Mouse (Mus musculus): ENCODE results near the gene Sult1a1.
A peak's percentile ranks its signal among the peaks of the same experiment; 100 is the strongest.

Gene Sult1a1

GRCm38 (mm10) chr7:126663646-126664045 lies 12.6 kb downstream of the Sult1a1 start:
- peak; percentile 38 for DNase-seq (ENCODE audit: low spot score)

DNA sequence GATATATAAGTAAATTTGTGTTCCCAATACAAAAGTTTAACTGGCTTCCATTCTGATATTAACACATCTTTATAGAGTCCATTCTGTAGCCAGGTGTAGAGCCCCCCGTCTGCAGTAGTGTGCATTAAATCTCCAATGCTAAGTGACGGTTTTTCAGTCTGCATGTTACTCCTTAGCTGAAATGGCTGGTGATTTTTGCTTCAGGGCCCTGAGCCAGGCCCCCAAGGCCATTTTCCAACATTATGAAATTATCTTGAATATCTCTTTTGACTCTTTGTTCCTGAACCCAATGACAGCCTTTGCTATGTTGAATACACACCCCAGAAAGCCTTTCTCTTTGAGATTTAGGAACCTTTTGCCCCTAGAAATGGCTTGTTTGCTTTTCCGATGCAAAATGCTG lies 16.5 kb downstream of the Sult1a1 start:
- DNase-seq (ENCODE audit: low spot score), result no peak

DNA sequence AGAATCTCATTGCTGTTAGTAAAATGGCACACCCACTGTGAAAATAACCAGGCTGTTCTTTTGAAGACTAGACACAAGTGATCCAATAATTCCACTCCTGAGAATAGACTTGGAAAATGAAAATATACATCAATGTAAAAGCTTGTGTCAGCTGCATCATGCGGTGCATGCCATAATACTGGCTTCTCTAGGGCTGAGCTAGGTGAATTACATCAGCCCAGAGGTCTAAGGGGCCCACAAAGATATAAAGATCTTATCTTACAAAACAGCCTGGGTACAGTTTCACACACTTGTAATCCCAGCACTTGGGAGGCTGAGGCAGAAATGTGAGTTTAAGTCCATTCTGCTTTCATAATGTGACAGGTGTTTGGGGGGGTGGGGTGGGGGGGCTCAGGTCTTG lies 18.7 kb downstream of the Sult1a1 start:
- DNase-seq (ENCODE audit: low spot score), result no peak

DNA sequence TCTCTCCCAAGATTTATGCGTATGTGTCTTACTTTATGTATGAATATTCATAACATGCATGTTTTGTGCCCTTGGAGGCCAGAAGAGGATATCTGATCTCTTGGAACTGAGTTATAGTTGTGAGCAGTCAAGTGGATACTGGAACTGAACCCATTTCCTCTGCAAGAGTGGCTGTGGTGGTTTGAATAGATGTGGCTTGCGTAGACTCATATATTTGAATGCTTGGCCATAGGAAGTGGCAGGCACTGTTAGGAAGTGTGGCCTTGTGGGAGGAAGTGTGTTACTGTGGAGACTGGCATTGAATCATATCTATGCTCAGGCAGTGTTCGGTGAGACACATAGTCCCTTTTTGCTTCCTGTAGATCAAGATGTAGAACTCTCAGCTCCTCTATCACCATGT lies 20.5 kb downstream of the Sult1a1 start:
- no peak for DNase-seq (ENCODE audit: low spot score)

- DNase-seq (ENCODE audit: low spot score), result no peak
Measured at GRCm38 (mm10) chr7:126653991-126654390, 22.2 kb downstream of the Sult1a1 start.

DNA sequence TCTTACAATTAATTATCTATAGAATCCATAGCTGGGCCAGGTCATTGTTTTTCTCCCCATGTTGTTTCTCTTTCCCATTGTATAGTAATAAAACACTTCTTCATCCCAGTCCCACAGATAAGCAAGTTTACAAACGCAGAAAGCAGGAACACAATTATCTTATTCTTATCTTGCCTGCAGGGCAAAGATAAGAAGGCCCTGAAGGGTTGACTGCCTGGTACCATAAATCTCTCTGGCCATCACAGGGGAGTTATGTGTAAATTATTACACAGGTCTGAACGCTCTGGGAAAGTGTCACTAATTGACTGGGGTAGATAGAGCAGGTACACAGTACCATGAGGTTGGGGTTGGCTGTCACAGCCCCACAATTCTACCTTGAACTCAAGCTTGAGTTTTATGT lies 25.4 kb downstream of the Sult1a1 start:
- no peak for DNase-seq (ENCODE audit: low spot score)

GRCm38 (mm10) chr7:126649231-126650051 lies 26.8 kb downstream of the Sult1a1 start, which contains the start of gene Sgf29:
TSS of gene Sgf29 (plus strand) at chr7:126649309.
- peak; percentile 95 for DNase-seq (ENCODE audit: low spot score)

DNA sequence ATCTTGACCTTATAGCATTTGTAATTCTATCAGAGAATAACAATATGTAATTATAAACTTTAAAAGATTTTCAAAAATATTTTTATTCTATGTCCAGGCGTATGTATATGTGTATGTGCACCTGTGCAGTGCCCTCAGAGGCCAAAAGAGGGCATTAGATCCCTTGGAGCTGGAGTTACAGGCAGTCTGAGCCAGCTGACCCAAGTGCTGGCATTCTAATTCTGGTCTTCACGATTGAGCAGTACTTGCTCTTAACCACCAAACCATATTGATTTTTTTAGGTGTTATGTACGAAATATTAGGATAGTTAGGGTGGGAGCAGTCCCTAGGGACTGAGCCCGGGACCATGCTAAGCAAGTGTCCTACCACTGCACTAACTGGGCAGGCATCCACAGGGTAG lies 27.7 kb downstream of the Sult1a1 start:
- DNase-seq (ENCODE audit: low spot score), result no peak

- no peak for DNase-seq (ENCODE audit: low spot score)
Measured at GRCm38 (mm10) chr7:126645708-126646107, 30.5 kb downstream of the Sult1a1 start.

GRCm38 (mm10) chr7:126644914-126645313 lies 31.3 kb downstream of the Sult1a1 start:
- no peak for DNase-seq (ENCODE audit: low spot score)

- no peak for DNase-seq (ENCODE audit: low spot score)
Measured at GRCm38 (mm10) chr7:126644345-126644744, 31.9 kb downstream of the Sult1a1 start.

GRCm38 (mm10) chr7:126643244-126643617 lies 33.0 kb downstream of the Sult1a1 start:
- peak; percentile 55 for DNase-seq (ENCODE audit: low spot score)

DNA sequence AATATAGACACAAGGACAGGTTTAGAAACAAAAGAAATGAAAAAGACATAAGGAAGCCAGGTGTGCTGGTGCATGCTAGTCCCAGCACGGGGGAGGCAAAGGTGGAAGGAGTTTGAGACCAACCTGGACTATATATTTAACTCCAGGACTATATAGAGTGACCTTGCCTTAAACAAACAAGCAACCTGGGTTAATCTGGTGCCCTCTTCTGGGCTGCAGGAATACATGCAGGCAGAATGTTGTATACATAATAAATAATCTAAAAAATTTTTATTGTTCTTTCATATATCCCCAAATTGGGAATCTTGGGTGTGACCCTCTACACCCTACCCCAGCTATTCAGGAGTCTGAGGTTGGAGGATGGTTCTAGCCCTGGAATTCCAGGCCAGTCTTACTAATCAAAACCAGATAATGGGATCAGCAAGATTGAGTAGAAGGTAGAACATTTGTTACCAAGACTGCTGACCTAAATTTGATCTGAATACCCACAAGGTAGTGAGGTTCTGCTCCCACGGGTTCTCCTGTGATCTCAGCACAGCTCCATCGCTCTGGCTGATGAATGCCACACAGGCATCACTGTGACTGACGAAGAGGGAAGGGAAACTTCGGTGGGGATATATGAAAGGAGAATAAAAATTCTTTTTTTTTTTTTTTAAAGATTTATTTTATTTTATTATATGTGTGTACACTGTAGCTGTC lies 33.5 kb downstream of the Sult1a1 start:
- no peak for DNase-seq (ENCODE audit: low spot score)

DNA sequence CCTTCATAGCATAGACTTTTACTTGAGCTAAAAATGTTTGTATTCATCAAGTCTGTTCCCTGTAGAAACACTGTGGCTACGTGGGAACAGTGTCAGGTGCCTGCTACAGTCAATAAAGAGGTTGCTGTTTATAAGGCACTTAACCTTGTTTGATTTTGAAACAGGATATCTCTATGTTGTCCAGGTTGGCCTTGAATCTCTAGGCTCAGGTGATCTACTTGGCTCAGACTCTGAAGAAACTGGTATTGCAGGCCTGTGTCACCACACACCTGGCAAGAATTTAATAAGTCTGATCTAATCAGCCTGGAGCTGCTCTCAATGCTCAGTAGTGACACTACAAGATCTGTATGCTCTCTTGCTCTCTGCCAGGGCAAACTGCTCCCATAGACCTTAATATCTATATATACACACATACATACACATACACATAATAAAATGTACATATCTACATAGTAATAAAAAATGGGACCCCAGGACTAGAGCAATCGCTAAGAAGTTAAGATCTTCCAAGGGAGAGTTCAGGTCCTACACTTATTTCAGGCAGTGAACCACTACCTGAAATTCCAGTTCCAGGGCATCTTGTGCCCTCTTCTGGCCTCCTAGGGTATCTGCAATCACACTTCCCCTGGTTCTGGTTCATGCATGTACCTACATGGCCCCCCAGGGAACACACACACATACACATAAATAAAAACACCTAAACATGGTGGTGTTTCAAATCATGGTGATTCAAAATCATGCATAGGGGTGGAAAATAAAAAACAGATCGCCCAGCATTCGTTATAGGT lies 39.3 kb downstream of the Sult1a1 start:
- DNase-seq (ENCODE audit: low spot score), result peak; percentile 49

DNA sequence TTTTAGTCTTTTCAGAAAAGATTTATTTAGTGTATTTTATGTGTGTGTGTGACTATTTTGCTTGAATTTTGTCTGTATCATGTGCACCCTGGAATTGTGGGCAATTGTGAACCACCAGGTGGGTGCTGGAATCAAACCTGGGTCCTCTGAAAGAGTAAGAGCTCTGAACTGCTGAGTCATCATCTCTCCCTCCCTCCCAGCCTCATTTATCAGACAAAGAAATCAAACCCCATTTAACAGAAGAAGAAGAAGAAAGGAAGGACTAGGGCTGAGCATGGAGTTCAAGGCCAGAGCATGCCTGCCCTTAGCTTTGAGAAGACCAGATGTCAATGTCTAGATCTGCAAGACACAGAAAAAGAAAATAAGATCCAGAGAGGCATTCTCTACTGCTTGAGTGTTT lies 40.9 kb downstream of the Sult1a1 start:
- DNase-seq (ENCODE audit: low spot score), result no peak

DNA sequence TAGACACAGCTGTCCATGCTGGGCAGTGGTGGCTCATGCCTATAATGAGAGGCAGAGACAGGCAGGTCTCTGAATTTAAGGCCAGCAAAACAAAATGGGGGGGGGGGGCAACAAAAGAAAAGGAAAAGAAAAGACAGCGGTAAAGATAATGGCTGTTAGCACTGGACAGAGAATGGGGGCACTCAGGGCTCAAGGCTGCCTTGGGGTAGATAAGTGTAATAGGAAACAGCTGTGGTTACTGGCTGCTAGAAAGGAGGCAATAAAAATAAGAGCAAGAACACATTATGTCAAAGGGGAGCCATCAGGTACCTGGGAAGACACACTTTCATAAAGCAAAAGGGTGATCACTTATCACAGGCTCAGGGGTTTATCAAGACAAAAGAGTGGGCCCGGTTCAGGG lies 43.8 kb downstream of the Sult1a1 start:
- DNase-seq (ENCODE audit: low spot score), result no peak

DNA sequence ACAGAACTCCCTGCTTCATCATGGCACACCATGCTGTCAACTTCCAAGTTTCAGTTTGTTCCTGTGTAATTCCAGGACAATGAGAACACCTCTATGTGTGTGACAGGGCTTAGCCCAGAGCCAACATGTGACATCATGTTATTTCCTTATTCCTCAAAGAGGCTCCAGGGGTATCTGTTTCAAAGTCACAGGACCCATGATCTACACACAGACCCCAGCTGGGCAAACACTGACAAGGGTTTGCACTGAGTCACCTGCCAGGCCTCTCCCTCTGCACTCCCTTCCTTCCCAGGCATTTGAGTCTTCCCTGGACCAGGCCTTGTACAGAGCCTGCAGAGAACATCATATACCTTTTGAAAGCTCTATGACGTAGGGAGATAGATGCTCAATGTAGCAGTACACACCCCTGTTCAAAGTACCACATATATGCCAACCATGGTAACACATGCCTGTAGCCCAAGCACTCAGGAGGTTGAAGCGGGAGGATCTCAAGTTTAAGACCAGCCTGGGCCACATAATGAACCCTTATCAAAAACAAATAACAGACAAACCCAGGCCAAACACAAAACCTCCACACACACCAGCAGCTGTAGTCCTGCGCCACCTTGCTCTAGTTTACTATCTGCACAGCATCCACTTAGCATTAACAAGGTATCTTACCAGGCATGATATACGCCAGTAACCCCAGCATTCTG lies 45.3 kb downstream of the Sult1a1 start, which contains the start of gene Nupr1:
Gene Nupr1, minus strand, starts transcription at position 38 of the 695 bp plus-strand sequence.
- no peak for DNase-seq (ENCODE audit: low spot score)

GRCm38 (mm10) chr7:126629915-126630314 lies 46.3 kb downstream of the Sult1a1 start:
- no peak for DNase-seq (ENCODE audit: low spot score)

GRCm38 (mm10) chr7:126628111-126628510 lies 48.1 kb downstream of the Sult1a1 start:
- no peak for DNase-seq (ENCODE audit: low spot score)

DNA sequence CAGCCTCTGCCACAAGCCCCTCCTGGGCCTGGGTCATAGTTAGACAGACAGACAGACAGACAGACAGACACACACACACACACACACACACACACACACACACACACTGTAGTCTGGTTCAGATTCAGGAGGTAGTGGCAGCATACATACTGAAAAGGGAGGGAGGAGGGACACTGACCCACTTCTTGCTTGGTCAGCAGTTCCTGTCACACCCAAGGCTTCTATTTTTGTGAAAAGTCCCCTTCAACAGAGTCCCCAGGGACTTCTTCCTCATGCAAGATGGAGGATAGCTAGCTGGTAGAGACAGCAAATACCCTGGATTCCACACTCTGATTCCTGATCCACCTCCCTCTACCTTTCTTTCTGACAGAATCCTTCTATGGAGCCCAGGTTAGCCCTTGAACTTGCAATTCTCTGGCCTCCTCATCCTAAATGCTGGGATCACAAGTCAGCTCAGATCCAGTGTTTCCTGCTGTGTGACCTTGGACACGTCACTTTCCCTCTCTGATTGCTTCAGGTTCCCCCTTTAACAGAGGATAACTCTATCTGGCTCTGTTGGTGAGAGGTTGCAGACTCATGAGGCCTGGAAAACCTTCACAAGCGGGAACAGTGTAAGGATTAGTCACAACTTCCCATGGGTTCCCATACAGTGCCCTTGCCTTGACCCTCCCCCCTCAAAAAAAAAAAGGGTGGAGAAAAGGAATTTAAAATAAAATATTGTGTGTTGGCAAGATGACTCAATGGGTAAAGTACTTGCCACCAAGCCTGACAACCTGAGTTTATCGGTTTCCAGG lies 50.2 kb downstream of the Sult1a1 start:
- no peak for DNase-seq (ENCODE audit: low spot score)

- DNase-seq (ENCODE audit: low spot score), result no peak
Measured at GRCm38 (mm10) chr7:126625369-126625768, 50.9 kb downstream of the Sult1a1 start.

Measured in embryo, embryonic 10 days (tissue).